Mouse (Mus musculus): ENCODE data around the gene Kifc3.

- no peak for TF ChIP-seq CTCF (conservative IDR thresholded peaks at IDR 0.05; ENCODE audit: low read length)
- no peak for TF ChIP-seq POU5F1 (IDR thresholded peaks at IDR 0.05; ENCODE audit: borderline replicate concordance, low read length)
- TF ChIP-seq NANOG (IDR thresholded peaks at IDR 0.05; ENCODE audit: borderline replicate concordance, low read length) = no peak
Measured at GRCm38 (mm10) chr8:95154654-95155053, 48.0 kb downstream of the Kifc3 start.
